Mouse (Mus musculus): ENCODE data around the gene Lemd1.

DNA sequence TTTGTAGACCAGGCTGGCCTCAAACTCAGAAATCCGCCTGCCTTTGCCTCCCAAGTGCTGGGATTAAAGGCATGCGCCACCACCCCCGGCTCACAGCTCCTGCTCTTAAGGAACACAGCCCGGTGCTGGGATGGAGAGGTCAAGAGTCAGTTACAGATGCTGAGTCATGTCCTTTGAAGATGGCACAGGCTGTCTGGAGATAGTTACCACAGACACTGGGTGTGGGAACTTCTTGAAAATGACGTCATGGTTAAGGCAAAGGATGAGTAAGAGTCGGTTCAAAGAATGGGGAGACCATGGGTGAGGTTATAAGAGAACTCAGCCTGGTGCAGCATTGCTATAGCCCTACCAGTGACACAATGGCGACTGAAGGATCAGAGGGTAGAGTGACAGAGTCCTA is 73.3 kb downstream of the Lemd1 start:
- TF ChIP-seq POLR2A (IDR thresholded peaks at IDR 0.05; ENCODE audit: extremely low read depth, insufficient read depth, low read length), result no peak
- TF ChIP-seq CTCF (IDR thresholded peaks at IDR 0.05; ENCODE audit: low read depth, low read length), result no peak
